Mouse (Mus musculus): Measurements from ENCODE around the gene Akt3. TPM values are rescaled to one million over a fixed set of nuclear protein-coding genes. Genes with fewer than 3 reads are reported as not detected.

Akt3 gene
- polyA plus RNA-seq, 1 experiment from 2014 or later: 7.7 TPM

DNA sequence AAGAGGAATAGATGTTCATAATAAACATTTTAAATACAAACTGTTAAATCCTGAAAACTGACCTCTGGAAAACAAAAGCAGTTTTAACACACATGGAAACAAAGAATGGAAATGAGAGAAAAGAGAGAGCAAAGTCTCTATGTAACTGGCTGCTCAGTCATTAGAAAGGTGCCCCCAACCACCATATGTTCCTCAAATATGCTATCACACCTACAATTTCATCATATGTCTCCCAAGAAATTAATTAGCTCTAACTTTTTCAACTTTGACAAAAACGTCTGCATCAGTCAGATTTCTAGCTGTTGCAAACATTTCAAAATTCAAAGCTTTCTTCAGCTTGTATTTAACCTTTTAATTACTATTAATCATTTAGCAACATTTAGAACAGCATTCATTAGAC is 59.0 kb downstream of the Akt3 start:
- no peaks in the 10 kb centered on the region for H3K27me3 ChIP-seq (ENCODE audit: control insufficient read depth, insufficient read depth, low read length)
- 56% methylated on average over 1 of the region's 1 CpGs for WGBS
- no peak for ATAC-seq (ENCODE audit: low FRiP score, low TSS enrichment)

DNA sequence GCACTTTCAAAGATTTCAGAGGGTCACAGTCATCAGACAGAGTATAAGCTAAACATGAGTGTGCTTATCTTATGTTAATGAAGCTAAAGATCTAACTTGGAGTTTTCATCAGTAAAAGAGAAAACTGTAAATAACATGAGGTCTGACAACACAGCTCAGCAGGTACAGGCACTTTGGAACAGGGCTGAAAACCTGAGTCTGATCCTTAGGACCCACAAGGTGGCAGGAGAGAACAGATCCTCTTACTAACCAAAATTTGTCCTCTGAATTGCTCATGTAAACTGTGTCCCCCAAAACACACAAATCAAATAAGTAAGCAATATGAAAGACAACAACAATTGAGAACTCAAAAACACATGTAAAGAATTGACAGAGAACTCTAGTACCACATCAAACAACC is 62.8 kb downstream of the Akt3 start:
- H3K27ac ChIP-seq (ENCODE audit: low read depth, low read length): no peak overlapping the region
- no peak overlapping the region for H3K4me3 ChIP-seq (ENCODE audit: low read length)
- H3K36me3 ChIP-seq (ENCODE audit: control insufficient read depth, insufficient read depth, low read length): no peaks in the 10 kb centered on the region
- H3K27me3 ChIP-seq (ENCODE audit: control insufficient read depth, insufficient read depth, low read length): no peaks in the 10 kb centered on the region
- H3K9me3 ChIP-seq (ENCODE audit: control insufficient read depth, low read length): no peaks in the 10 kb centered on the region
- no peak overlapping the region for H3K4me2 ChIP-seq (replicated peaks; ENCODE audit: low read depth, low read length)
- H3K4me1 ChIP-seq (ENCODE audit: control insufficient read depth, insufficient read depth, low read length): no peaks in the 10 kb centered on the region
- ATAC-seq (ENCODE audit: low FRiP score, low TSS enrichment): no peak
- H3K9ac ChIP-seq (ENCODE audit: low read depth, low read length): no peak overlapping the region

More for the DNA sequence above, 59.0 kb downstream of the Akt3 start:
- Histone ChIP-seq H3K4me2 (replicated peaks; ENCODE audit: low read depth, low read length) (no peak overlapping the region), H3K4me1 (ENCODE audit: control insufficient read depth, insufficient read depth, low read length) (no peaks in the 10 kb centered on the region), H3K27ac (ENCODE audit: low read depth, low read length) (no peak overlapping the region), H3K36me3 (ENCODE audit: control insufficient read depth, insufficient read depth, low read length) (no peaks in the 10 kb centered on the region), H3K9ac (ENCODE audit: low read depth, low read length) (no peak overlapping the region), H3K4me3 (ENCODE audit: low read length) (no peak overlapping the region), H3K9me3 (ENCODE audit: control insufficient read depth, low read length) (no peaks in the 10 kb centered on the region)

DNA sequence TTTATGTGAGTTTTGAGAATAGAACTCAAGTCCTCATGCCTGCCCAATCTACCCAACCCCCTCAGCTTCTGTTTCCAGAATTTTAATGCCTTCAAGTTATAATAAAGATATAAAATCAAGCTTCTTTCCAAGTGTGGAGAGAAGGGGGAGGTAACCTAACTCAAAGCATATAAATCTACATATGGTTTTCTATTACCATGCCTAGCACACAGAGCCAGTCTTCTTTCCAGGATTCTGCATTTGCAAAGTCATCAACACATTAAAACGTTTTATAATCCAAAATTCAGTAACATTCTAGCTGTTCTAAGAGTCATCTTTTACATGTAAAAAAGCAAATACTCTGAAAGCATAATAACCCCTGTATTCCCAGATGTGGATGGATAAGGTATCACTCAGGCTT is 63.7 kb downstream of the Akt3 start:
- ATAC-seq (ENCODE audit: low FRiP score, low TSS enrichment): no peak
- 60% methylated on average over 1 of the region's 1 CpGs for WGBS
- H3K9me3 ChIP-seq (ENCODE audit: control insufficient read depth, low read length): no peaks in the 10 kb centered on the region

DNA sequence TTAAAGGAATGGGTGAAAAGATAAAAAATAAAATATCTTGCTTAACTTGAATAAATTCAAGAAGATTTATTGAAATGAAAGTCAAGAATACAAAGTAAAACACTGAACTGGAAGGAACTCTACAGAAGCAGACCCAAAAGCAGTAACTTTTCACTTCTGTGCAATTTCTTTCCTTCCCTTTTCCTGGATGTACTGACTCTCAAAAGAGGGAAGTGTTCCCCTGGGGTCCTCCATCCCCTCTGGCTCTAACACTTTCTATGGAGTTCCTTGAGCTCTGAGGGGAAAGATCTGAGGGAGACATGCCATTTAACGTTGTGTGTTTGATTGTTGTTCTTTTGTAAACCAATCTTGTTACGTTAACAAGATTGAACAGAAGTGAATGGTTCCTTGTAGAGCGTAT is 66.4 kb downstream of the Akt3 start:
- Histone ChIP-seq H3K27me3 (ENCODE audit: control insufficient read depth, insufficient read depth, low read length) (no peaks in the 10 kb centered on the region), H3K9me3 (ENCODE audit: control insufficient read depth, low read length) (no peaks in the 10 kb centered on the region), H3K27ac (ENCODE audit: low read depth, low read length) (no peak overlapping the region), H3K36me3 (ENCODE audit: control insufficient read depth, insufficient read depth, low read length) (no peaks in the 10 kb centered on the region), H3K9ac (ENCODE audit: low read depth, low read length) (no peak overlapping the region), H3K4me1 (ENCODE audit: control insufficient read depth, insufficient read depth, low read length) (no peaks in the 10 kb centered on the region), H3K4me2 (replicated peaks; ENCODE audit: low read depth, low read length) (no peak overlapping the region), H3K4me3 (ENCODE audit: low read length) (no peak overlapping the region)
- ATAC-seq (ENCODE audit: low FRiP score, low TSS enrichment): no peak
- WGBS: 75% methylated on average over 3 of the region's 3 CpGs

More for the DNA sequence above, 63.7 kb downstream of the Akt3 start:
- Histone ChIP-seq H3K4me3 (ENCODE audit: low read length) (no peak overlapping the region), H3K4me1 (ENCODE audit: control insufficient read depth, insufficient read depth, low read length) (no peaks in the 10 kb centered on the region), H3K27me3 (ENCODE audit: control insufficient read depth, insufficient read depth, low read length) (no peaks in the 10 kb centered on the region), H3K9ac (ENCODE audit: low read depth, low read length) (no peak overlapping the region), H3K27ac (ENCODE audit: low read depth, low read length) (no peak overlapping the region), H3K4me2 (replicated peaks; ENCODE audit: low read depth, low read length) (no peak overlapping the region), H3K36me3 (ENCODE audit: control insufficient read depth, insufficient read depth, low read length) (no peaks in the 10 kb centered on the region)

DNA sequence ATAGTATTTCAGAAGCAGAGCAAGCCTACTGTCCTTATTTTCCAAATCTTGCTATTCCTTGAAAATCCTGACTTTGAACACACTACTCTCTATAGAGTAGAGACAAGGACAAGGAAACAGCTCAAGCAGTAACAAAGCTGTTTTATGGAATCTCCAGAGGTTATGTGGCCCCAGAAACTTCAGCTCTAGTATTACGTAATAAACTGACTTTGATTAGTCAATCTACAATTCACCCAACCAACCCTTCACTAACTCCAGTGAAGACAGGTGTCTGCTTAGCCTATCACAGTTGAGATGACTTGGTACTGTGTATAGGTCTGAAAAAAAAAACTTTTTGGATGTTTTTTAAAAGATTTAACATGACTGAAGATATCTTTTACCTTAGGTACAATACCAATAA is 67.6 kb downstream of the Akt3 start:
- H3K36me3 ChIP-seq (ENCODE audit: control insufficient read depth, insufficient read depth, low read length): no peaks in the 10 kb centered on the region
- no peak overlapping the region for H3K4me3 ChIP-seq (ENCODE audit: low read length)
- H3K27me3 ChIP-seq (ENCODE audit: control insufficient read depth, insufficient read depth, low read length): no peaks in the 10 kb centered on the region
- H3K4me1 ChIP-seq (ENCODE audit: control insufficient read depth, insufficient read depth, low read length): no peaks in the 10 kb centered on the region
- WGBS: 94% methylated on average over 1 of the region's 1 CpGs
- no peak overlapping the region for H3K4me2 ChIP-seq (replicated peaks; ENCODE audit: low read depth, low read length)
- H3K27ac ChIP-seq (ENCODE audit: low read depth, low read length): no peak overlapping the region
- H3K9me3 ChIP-seq (ENCODE audit: control insufficient read depth, low read length): no peaks in the 10 kb centered on the region
- H3K9ac ChIP-seq (ENCODE audit: low read depth, low read length): no peak overlapping the region
- ATAC-seq (ENCODE audit: low FRiP score, low TSS enrichment): no peak

DNA sequence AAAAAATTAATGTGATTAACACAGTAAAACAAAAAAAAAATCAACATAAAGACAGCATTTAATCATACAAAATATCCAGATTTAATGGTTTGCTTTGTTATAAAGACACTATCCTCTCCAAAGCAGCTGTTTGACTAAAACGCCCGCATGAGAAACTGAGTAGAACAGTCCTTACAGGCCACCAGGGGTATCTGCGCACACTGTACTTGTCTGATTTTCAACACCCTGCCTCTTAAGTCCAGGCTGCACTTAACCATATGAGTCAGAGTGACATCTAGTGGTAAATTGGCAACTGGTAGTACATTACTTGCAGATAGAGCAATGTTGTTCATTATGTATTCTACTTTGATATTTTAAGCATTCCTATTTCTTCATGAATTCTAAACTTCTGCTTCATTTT is 69.3 kb downstream of the Akt3 start:
- WGBS: 44% methylated on average over 3 of the region's 3 CpGs
- H3K27ac ChIP-seq (ENCODE audit: low read depth, low read length): no peak overlapping the region
- no peak overlapping the region for H3K4me3 ChIP-seq (ENCODE audit: low read length)
- no peak overlapping the region for H3K9ac ChIP-seq (ENCODE audit: low read depth, low read length)
- H3K4me2 ChIP-seq (replicated peaks; ENCODE audit: low read depth, low read length): no peak overlapping the region
- no peaks in the 10 kb centered on the region for H3K36me3 ChIP-seq (ENCODE audit: control insufficient read depth, insufficient read depth, low read length)
- H3K9me3 ChIP-seq (ENCODE audit: control insufficient read depth, low read length): no peaks in the 10 kb centered on the region
- no peaks in the 10 kb centered on the region for H3K27me3 ChIP-seq (ENCODE audit: control insufficient read depth, insufficient read depth, low read length)
- H3K4me1 ChIP-seq (ENCODE audit: control insufficient read depth, insufficient read depth, low read length): no peaks in the 10 kb centered on the region
- peak; percentile 93 for ATAC-seq (ENCODE audit: low FRiP score, low TSS enrichment)

DNA sequence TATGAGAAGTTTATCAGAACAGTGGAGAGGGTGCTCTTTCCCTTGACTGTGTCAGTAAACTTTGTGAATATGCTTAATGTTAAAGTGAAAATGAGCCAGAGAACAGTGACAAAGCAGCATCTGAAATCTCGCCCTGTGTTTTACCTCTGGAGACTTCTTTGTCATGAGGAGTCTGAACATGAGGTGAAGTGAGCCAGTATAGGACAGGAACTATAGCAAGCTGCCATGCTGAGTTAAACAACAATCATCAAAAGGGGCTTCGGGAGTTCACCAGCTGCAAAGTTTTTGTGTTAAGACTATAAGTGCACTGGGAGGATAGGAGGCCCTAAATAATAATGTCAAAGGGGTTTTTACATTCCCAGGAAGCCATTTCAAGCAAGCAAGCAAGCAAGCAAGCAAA is 71.3 kb downstream of the Akt3 start:
- Histone ChIP-seq H3K4me1 (ENCODE audit: control insufficient read depth, insufficient read depth, low read length) (no peaks in the 10 kb centered on the region), H3K27ac (ENCODE audit: low read depth, low read length) (no peak overlapping the region), H3K9ac (ENCODE audit: low read depth, low read length) (no peak overlapping the region), H3K36me3 (ENCODE audit: control insufficient read depth, insufficient read depth, low read length) (no peaks in the 10 kb centered on the region), H3K27me3 (ENCODE audit: control insufficient read depth, insufficient read depth, low read length) (no peaks in the 10 kb centered on the region), H3K4me3 (ENCODE audit: low read length) (no peak overlapping the region), H3K4me2 (replicated peaks; ENCODE audit: low read depth, low read length) (no peak overlapping the region), H3K9me3 (ENCODE audit: control insufficient read depth, low read length) (no peaks in the 10 kb centered on the region)
- WGBS: 56% methylated on average over 2 of the region's 2 CpGs
- ATAC-seq (ENCODE audit: low FRiP score, low TSS enrichment): no peak

DNA sequence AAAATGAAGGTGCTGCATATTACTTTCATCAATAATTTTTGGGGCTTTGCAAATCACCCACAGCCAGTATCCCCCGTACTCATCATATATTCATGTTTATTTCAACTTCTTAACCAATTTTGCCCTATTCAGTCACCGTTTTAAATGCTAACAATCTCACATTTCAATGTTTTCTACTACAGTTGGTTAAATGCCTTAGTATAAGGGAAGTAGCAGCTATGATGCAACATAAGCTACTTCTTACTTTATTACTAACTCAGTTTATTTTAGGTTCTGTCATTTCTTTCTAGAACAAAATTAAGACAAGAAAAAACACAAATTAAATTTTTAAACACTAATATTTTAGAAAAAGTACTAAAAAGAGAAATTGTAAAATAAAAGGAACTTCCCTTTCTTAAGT is 78.4 kb downstream of the Akt3 start:
- WGBS: 92% methylated on average over 2 of the region's 2 CpGs
- Histone ChIP-seq H3K4me1 (ENCODE audit: control insufficient read depth, insufficient read depth, low read length) (no peaks in the 10 kb centered on the region), H3K27me3 (ENCODE audit: control insufficient read depth, insufficient read depth, low read length) (no peaks in the 10 kb centered on the region), H3K4me3 (ENCODE audit: low read length) (no peak overlapping the region), H3K36me3 (ENCODE audit: control insufficient read depth, insufficient read depth, low read length) (no peaks in the 10 kb centered on the region), H3K27ac (ENCODE audit: low read depth, low read length) (no peak overlapping the region), H3K9me3 (ENCODE audit: control insufficient read depth, low read length) (no peaks in the 10 kb centered on the region), H3K9ac (ENCODE audit: low read depth, low read length) (no peak overlapping the region), H3K4me2 (replicated peaks; ENCODE audit: low read depth, low read length) (no peak overlapping the region)
- no peak for ATAC-seq (ENCODE audit: low FRiP score, low TSS enrichment)

DNA sequence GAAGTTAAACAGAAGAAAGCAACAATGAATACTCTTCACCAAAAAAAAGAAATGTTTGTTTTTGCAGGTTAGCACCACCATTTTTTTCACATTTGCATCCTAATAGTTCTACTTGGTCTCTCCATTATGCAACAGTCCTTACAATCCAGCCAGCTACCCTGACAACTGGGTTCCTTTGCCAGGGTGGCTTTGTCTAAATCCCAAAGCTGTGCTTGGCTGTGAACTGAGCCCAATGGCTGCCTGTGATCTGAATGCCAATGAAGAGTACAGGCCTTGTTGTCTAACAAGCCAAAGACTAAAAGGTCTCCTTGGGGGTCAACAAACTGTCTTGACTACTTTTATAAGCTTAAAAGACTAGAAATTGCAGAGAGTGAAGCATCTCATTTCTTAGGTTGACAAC is 82.6 kb downstream of the Akt3 start:
- Histone ChIP-seq H3K9me3 (ENCODE audit: control insufficient read depth, low read length) (no peaks in the 10 kb centered on the region), H3K36me3 (ENCODE audit: control insufficient read depth, insufficient read depth, low read length) (no peaks in the 10 kb centered on the region), H3K4me1 (ENCODE audit: control insufficient read depth, insufficient read depth, low read length) (no peaks in the 10 kb centered on the region), H3K27me3 (ENCODE audit: control insufficient read depth, insufficient read depth, low read length) (no peaks in the 10 kb centered on the region), H3K27ac (ENCODE audit: low read depth, low read length) (no peak overlapping the region), H3K9ac (ENCODE audit: low read depth, low read length) (no peak overlapping the region), H3K4me2 (replicated peaks; ENCODE audit: low read depth, low read length) (no peak overlapping the region), H3K4me3 (ENCODE audit: low read length) (no peak overlapping the region)
- no peak for ATAC-seq (ENCODE audit: low FRiP score, low TSS enrichment)

DNA sequence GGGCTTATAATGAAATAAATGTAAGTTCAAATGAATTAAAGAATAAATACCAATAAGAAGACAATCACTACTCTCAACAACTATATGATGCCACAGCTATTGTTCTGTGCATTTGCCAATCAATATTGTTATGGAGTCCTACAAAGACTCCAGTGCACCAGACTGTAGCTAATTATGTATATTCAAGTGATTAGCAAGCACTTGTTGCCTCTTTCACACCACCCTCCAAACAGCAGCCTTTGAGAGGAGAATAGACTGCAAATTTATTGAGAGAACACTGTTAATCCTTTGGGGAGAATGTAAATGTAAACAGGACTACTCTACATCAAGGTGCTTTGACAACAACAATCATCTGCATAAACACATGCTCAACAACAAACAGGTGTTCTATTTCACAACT is 86.7 kb downstream of the Akt3 start:
- no peak overlapping the region for H3K9ac ChIP-seq (ENCODE audit: low read depth, low read length)
- no peaks in the 10 kb centered on the region for H3K9me3 ChIP-seq (ENCODE audit: control insufficient read depth, low read length)
- H3K27me3 ChIP-seq (ENCODE audit: control insufficient read depth, insufficient read depth, low read length): no peaks in the 10 kb centered on the region
- H3K36me3 ChIP-seq (ENCODE audit: control insufficient read depth, insufficient read depth, low read length): no peaks in the 10 kb centered on the region
- ATAC-seq (ENCODE audit: low FRiP score, low TSS enrichment): no peak
- no peaks in the 10 kb centered on the region for H3K4me1 ChIP-seq (ENCODE audit: control insufficient read depth, insufficient read depth, low read length)
- no peak overlapping the region for H3K4me2 ChIP-seq (replicated peaks; ENCODE audit: low read depth, low read length)
- no peak overlapping the region for H3K27ac ChIP-seq (ENCODE audit: low read depth, low read length)
- H3K4me3 ChIP-seq (ENCODE audit: low read length): no peak overlapping the region

All from kidney, embryonic 14.5 days (tissue).